Mouse (Mus musculus): ENCODE measurements around the gene Grik3. TPM values are rescaled to one million over a fixed set of nuclear protein-coding genes. Genes with fewer than 3 reads are reported as not detected.

The Grik3 gene
- not detected for polyA plus RNA-seq (2012; fragmentation: generic; extraction: Trizol)

DNA sequence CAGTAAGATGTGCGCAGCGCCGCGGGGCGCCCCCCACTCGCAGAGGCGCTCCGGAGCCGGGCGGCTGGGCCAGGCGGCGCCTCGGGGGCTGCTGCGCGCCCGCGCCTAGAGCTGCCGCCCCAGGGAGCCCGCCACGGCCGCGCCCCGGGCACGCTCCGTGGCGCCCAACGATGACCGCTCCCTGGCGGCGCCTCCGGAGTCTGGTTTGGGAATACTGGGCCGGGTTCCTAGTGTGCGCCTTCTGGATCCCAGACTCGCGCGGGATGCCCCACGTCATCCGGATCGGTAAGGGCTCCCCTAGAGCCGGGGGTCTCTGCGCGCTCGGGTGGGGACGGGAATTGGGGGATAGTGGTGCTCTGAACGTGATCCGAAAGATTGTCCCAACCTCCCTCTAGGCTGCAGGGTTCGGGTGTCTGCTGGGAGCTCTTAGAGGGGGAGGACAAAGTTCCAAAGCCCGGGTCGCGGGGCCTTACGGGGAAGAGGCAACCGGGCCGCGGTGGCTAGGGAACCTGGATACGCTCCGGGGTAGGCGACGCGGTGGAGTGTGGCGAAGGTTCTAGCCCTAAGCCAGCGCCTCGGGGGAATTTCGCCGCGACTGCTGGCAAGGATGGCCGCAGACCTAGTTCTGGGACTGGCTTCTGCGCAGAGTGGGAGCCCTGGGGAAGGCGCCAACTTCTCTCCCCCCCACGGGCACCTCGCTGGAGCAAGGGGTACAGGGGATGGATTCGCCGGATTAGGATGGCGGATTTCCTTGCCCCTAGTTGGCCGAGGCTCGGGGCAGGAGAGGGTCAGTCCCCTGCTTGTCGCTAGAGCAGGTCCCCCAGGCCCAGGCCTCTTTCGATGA lies at the start of gene Grik3:
Gene Grik3, plus strand, starts transcription at position 40 of the 844 bp plus-strand sequence.
- H3K27me3 ChIP-seq (ENCODE audit: control insufficient read depth, insufficient read depth, insufficient read length), result peaks cover 32% of the 10 kb centered on the region
- TF ChIP-seq MAX (IDR thresholded peaks at IDR 0.05; ENCODE audit: low read depth) (no peak), TCF3 (IDR thresholded peaks at IDR 0.05; ENCODE audit: insufficient read length, low read depth) (no peak), SRF (IDR thresholded peaks at IDR 0.05; ENCODE audit: control insufficient read depth, insufficient read length, low read depth) (no peak)
- no peak within 1 kb of the TSS for H3K4me3 ChIP-seq
- no peaks in the 10 kb centered on the region for H3K79me2 ChIP-seq (ENCODE audit: control insufficient read depth, insufficient read depth)
- H3ac ChIP-seq (ENCODE audit: control insufficient read depth, insufficient read length), result no peak within 1 kb of the TSS
- no peak within 1 kb of the TSS for H3K4me2 ChIP-seq (ENCODE audit: low read depth)
- H3K36me3 ChIP-seq (ENCODE audit: control insufficient read depth, insufficient read depth), result no peaks in the 10 kb centered on the region

GRCm38 (mm10) chr4:125441821-125442220 lies 48.7 kb upstream of the Grik3 start:
- H3K79me2 ChIP-seq (ENCODE audit: control insufficient read depth, insufficient read depth), result no peaks in the 10 kb centered on the region
- H3K4me2 ChIP-seq (ENCODE audit: low read depth), result no peak overlapping the region
- TF ChIP-seq MAX (IDR thresholded peaks at IDR 0.05; ENCODE audit: low read depth) (no peak), TCF12 (IDR thresholded peaks at IDR 0.05; ENCODE audit: insufficient read depth, poor library complexity, severe bottlenecking) (no peak), SRF (IDR thresholded peaks at IDR 0.05; ENCODE audit: control insufficient read depth, insufficient read length, low read depth) (no peak), USF1 (IDR thresholded peaks at IDR 0.05; ENCODE audit: low read depth) (no peak)

DNA sequence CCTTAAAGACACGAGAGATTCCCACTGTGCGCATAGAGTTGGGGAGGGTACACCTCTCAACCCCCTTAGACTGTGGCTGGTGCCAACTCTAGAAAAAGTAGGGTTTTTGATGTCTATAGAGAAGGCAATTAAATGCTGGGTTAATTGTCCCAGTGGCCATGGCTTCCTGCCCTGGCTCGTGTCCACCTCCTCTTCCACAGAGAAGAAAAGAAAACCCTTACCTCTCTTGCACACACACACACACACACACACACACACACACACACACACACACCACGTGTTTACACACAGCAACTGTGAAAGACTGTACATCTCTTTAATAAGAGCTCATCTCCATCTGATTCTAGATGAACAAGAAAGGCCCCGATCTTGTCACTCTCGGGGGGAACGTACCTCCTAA lies 46.1 kb upstream of the Grik3 start:
- Histone ChIP-seq H3K4me2 (ENCODE audit: low read depth) (no peak overlapping the region), H3K79me2 (ENCODE audit: control insufficient read depth, insufficient read depth) (no peaks in the 10 kb centered on the region), H3K4me3 (no peak overlapping the region), H3ac (ENCODE audit: control insufficient read depth, insufficient read length) (no peak overlapping the region), H3K36me3 (ENCODE audit: control insufficient read depth, insufficient read depth) (no peaks in the 10 kb centered on the region), H3K27me3 (ENCODE audit: control insufficient read depth, insufficient read depth, insufficient read length) (peaks cover 11% of the 10 kb centered on the region)
- TF ChIP-seq E2F4 (IDR thresholded peaks at IDR 0.05; ENCODE audit: insufficient read depth) (no peak), USF1 (IDR thresholded peaks at IDR 0.05; ENCODE audit: low read depth) (no peak), CEBPB (IDR thresholded peaks at IDR 0.05; ENCODE audit: insufficient read depth, poor library complexity, severe bottlenecking) (no peak), MYOD1 (IDR thresholded peaks at IDR 0.05; ENCODE audit: control insufficient read depth in 1 of 3, insufficient read length in 2 of 3, low read depth in 2 of 3) (no peak), TCF3 (IDR thresholded peaks at IDR 0.05; ENCODE audit: insufficient read length, low read depth) (no peak), MYOG (IDR thresholded peaks at IDR 0.05; ENCODE audit: control insufficient read depth in 1 of 3, insufficient read depth in 1 of 3, insufficient read length in 2 of 3, low read depth in 2 of 3) (no peak), POLR2AphosphoS2 (IDR thresholded peaks at IDR 0.05; ENCODE audit: insufficient read length, low read depth) (no peak), TCF12 (IDR thresholded peaks at IDR 0.05; ENCODE audit: insufficient read depth, poor library complexity, severe bottlenecking) (no peak), MAX (IDR thresholded peaks at IDR 0.05; ENCODE audit: low read depth) (no peak), SRF (IDR thresholded peaks at IDR 0.05; ENCODE audit: control insufficient read depth, insufficient read length, low read depth) (no peak), POLR2A (IDR thresholded peaks at IDR 0.05; ENCODE audit: insufficient read length, low read depth) (no peak), REST (IDR thresholded peaks at IDR 0.05; ENCODE audit: insufficient read depth, insufficient read length) (no peak)

More at GRCm38 (mm10) chr4:125441821-125442220, 48.7 kb upstream of the Grik3 start:
- Histone ChIP-seq H3K27me3 (ENCODE audit: control insufficient read depth, insufficient read depth, insufficient read length) (peaks cover 13% of the 10 kb centered on the region), H3K36me3 (ENCODE audit: control insufficient read depth, insufficient read depth) (no peaks in the 10 kb centered on the region), H3ac (ENCODE audit: control insufficient read depth, insufficient read length) (no peak overlapping the region), H3K4me3 (no peak overlapping the region)

- peaks cover 5% of the 10 kb centered on the region for H3K27me3 ChIP-seq (ENCODE audit: control insufficient read depth, insufficient read depth, insufficient read length)
- no peaks in the 10 kb centered on the region for H3K79me2 ChIP-seq (ENCODE audit: control insufficient read depth, insufficient read depth)
- no peak overlapping the region for H3K4me2 ChIP-seq (ENCODE audit: low read depth)
- no peaks in the 10 kb centered on the region for H3K36me3 ChIP-seq (ENCODE audit: control insufficient read depth, insufficient read depth)
- no peak overlapping the region for H3K4me3 ChIP-seq
- TF ChIP-seq MAX (IDR thresholded peaks at IDR 0.05; ENCODE audit: low read depth) (no peak), MYOD1 (IDR thresholded peaks at IDR 0.05; ENCODE audit: control insufficient read depth in 1 of 3, insufficient read length in 2 of 3, low read depth in 2 of 3) (no peak), CEBPB (IDR thresholded peaks at IDR 0.05; ENCODE audit: insufficient read depth, poor library complexity, severe bottlenecking) (no peak), REST (IDR thresholded peaks at IDR 0.05; ENCODE audit: insufficient read depth, insufficient read length) (no peak), POLR2AphosphoS2 (IDR thresholded peaks at IDR 0.05; ENCODE audit: insufficient read length, low read depth) (no peak), TCF12 (IDR thresholded peaks at IDR 0.05; ENCODE audit: insufficient read depth, poor library complexity, severe bottlenecking) (no peak), SRF (IDR thresholded peaks at IDR 0.05; ENCODE audit: control insufficient read depth, insufficient read length, low read depth) (no peak), POLR2A (IDR thresholded peaks at IDR 0.05; ENCODE audit: insufficient read length, low read depth) (no peak), E2F4 (IDR thresholded peaks at IDR 0.05; ENCODE audit: insufficient read depth) (no peak), MYOG (IDR thresholded peaks at IDR 0.05; ENCODE audit: control insufficient read depth in 1 of 3, insufficient read depth in 1 of 3, insufficient read length in 2 of 3, low read depth in 2 of 3) (no peak), TCF3 (IDR thresholded peaks at IDR 0.05; ENCODE audit: insufficient read length, low read depth) (no peak), USF1 (IDR thresholded peaks at IDR 0.05; ENCODE audit: low read depth) (no peak)
- no peak overlapping the region for H3ac ChIP-seq (ENCODE audit: control insufficient read depth, insufficient read length)
These were observed 39.7 kb upstream of the Grik3 start for GRCm38 (mm10) chr4:125450602-125451321.
